Mouse (Mus musculus): Measurements from ENCODE around the gene Akap2. TPM values are rescaled to one million over a fixed set of nuclear protein-coding genes. Genes with fewer than 3 reads are reported as not detected.

Akap2 gene
- polyA plus RNA-seq, 1 experiment from 2014 or later, result 24.6 TPM

DNA sequence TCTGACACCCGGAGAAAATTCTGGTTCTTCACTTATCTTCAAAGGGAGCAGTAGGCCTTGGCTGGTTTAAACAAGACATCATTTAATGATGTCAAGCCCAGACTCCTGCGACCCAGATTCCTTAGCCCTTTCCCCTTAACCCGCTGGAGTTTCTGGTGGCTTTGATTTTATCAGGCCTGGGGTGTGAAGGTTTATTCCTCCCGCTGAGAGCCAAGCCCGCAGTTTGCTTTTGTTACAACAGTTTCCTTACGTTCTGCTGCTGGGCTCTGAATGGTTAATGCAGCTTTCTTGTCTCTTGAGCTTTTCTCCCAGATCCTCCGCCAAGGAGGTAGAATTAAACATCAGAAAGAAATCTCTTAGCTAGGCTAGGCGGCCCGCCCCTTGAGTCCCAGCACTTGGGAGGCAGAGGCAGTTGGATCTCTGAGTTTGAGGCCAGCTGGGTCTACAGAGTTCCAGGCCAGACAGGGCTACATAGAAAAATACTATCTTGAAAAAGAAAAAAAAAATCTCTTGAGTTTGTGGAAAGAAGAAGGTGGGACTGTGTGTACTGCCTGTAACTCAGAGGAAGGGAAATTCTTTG, 135.1 kb downstream of the Akap2 start:
- H3K27me3 ChIP-seq, result no peaks in the 10 kb centered on the region
- WGBS, result 36% methylated on average over 9 of the region's 9 CpGs

GRCm38 (mm10) chr4:57854181-57854580, 136.7 kb downstream of the Akap2 start:
- H3K27me3 ChIP-seq, result no peaks in the 10 kb centered on the region
- 86% methylated on average over 6 of the region's 6 CpGs for WGBS
- no peak overlapping the region for H3K9ac ChIP-seq
- H3K27ac ChIP-seq (replicated peaks), result no peak overlapping the region
- peaks cover 41% of the 10 kb centered on the region for H3K36me3 ChIP-seq
- peaks cover 16% of the 10 kb centered on the region for H3K4me1 ChIP-seq
- no peak overlapping the region for H3K4me3 ChIP-seq (replicated peaks)
- no peaks in the 10 kb centered on the region for H3K9me3 ChIP-seq (replicated peaks)
- no peak overlapping the region for H3K4me2 ChIP-seq (replicated peaks)
- no peak for ATAC-seq (ENCODE audit: insufficient number of reproducible peaks, low FRiP score, low TSS enrichment, low read depth)

More for the DNA sequence above, 135.1 kb downstream of the Akap2 start:
- ATAC-seq (ENCODE audit: insufficient number of reproducible peaks, low FRiP score, low TSS enrichment, low read depth), result no peak
- H3K27ac ChIP-seq (replicated peaks), result no peak overlapping the region
- H3K36me3 ChIP-seq, result peaks cover 35% of the 10 kb centered on the region
- H3K4me3 ChIP-seq (replicated peaks), result no peak overlapping the region
- H3K4me1 ChIP-seq, result peaks cover 18% of the 10 kb centered on the region
- H3K9ac ChIP-seq, result no peak overlapping the region
- H3K9me3 ChIP-seq (replicated peaks), result no peaks in the 10 kb centered on the region
- no peak overlapping the region for H3K4me2 ChIP-seq (replicated peaks)

- Histone ChIP-seq H3K27me3 (no peaks in the 10 kb centered on the region), H3K36me3 (peaks cover 42% of the 10 kb centered on the region), H3K9me3 (replicated peaks) (no peaks in the 10 kb centered on the region), H3K9ac (no peak overlapping the region), H3K4me3 (replicated peaks) (no peak overlapping the region), H3K27ac (replicated peaks) (no peak overlapping the region; the same call in 1 of the 2 replicates), H3K4me2 (replicated peaks) (no peak overlapping the region), H3K4me1 (peaks cover 16% of the 10 kb centered on the region)
- no peak for ATAC-seq (ENCODE audit: insufficient number of reproducible peaks, low FRiP score, low TSS enrichment, low read depth)
- WGBS, result 76% methylated on average over 18 of the region's 18 CpGs
Measured at GRCm38 (mm10) chr4:57855281-57855941, 138.0 kb downstream of the Akap2 start.

GRCm38 (mm10) chr4:57856673-57857072, 139.2 kb downstream of the Akap2 start:
- Histone ChIP-seq H3K9ac (no peak overlapping the region), H3K4me1 (peaks cover 11% of the 10 kb centered on the region), H3K27me3 (no peaks in the 10 kb centered on the region), H3K4me2 (replicated peaks) (no peak overlapping the region), H3K9me3 (replicated peaks) (no peaks in the 10 kb centered on the region), H3K36me3 (peaks cover 42% of the 10 kb centered on the region), H3K4me3 (replicated peaks) (no peak overlapping the region), H3K27ac (replicated peaks) (no peak overlapping the region)
- 96% methylated on average over 10 of the region's 10 CpGs for WGBS
- ATAC-seq (ENCODE audit: insufficient number of reproducible peaks, low FRiP score, low TSS enrichment, low read depth), result no peak

DNA sequence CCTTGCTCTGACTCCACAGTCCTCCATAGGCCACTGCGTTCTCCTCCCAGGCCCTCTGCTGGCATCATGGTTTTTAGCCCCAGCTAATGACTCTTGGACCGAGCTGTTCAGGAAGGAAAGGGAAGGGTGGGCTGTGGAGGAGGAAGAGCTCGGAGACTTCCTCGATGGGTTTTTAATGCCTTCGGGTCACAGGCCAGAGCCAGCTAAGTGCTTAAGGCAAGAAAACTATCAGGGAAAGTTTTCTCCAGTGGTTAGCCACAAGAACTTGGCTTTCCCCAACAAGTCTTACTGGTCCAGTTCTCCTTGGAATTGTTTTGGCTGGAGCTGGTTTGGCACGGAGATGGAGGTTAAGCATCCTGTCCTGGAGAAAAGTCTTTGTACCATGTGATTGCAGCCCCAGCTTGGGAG, 142.8 kb downstream of the Akap2 start:
- 77% methylated on average over 6 of the region's 6 CpGs for WGBS
- Histone ChIP-seq H3K27me3 (no peaks in the 10 kb centered on the region), H3K9ac (no peak overlapping the region), H3K4me2 (replicated peaks) (no peak overlapping the region), H3K4me3 (replicated peaks) (no peak overlapping the region), H3K36me3 (peaks cover 30% of the 10 kb centered on the region), H3K4me1 (peaks cover 7% of the 10 kb centered on the region), H3K27ac (replicated peaks) (no peak overlapping the region), H3K9me3 (replicated peaks) (no peaks in the 10 kb centered on the region)
- no peak for ATAC-seq (ENCODE audit: insufficient number of reproducible peaks, low FRiP score, low TSS enrichment, low read depth)

DNA sequence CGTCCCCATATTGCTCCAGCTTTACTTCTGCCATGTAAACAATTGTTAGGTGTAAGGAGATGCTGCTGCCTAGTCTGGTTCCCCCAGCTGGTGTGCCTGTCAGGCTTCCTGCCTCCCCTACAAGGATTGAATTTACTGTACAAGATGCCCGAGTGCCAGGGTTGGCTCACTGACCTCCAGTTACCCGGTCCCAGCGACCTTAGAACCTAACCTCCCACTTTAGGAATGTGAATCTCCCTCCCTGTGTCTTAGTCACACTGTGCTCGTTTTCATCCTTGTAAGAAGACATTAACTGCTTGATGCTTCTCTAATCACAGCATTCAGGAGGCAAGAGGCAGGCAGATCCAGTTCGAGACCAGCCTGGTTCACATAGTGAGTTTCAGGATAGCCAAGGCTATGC, 143.7 kb downstream of the Akap2 start:
- Histone ChIP-seq H3K4me2 (replicated peaks) (no peak overlapping the region), H3K27me3 (no peaks in the 10 kb centered on the region), H3K27ac (replicated peaks) (no peak overlapping the region), H3K4me1 (peaks cover 10% of the 10 kb centered on the region), H3K36me3 (peaks cover 21% of the 10 kb centered on the region), H3K9me3 (replicated peaks) (no peaks in the 10 kb centered on the region), H3K4me3 (replicated peaks) (no peak overlapping the region), H3K9ac (no peak overlapping the region)
- no peak for ATAC-seq (ENCODE audit: insufficient number of reproducible peaks, low FRiP score, low TSS enrichment, low read depth)
- 55% methylated on average over 6 of the region's 6 CpGs for WGBS

DNA sequence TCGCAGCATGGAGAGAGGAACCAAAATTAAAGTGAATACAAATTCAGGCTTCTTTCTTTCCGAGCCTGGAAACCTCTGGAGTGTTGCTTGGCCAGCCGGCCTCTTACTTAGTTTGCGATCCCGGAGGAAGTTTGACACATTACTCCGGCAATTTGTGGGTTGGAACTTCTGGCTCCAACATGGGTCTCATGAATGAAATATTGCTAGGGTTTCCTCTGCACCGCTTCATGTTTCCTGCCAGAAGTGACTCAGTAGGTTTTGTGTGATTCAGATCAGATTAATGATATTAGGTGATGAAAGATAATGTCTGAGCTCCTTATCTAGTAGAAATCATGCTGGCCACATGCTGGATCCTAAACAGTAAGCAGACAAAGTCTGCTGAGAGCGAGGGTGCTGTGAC, 144.4 kb downstream of the Akap2 start:
- Histone ChIP-seq H3K36me3 (peaks cover 14% of the 10 kb centered on the region), H3K9ac (no peak overlapping the region), H3K27ac (replicated peaks) (no peak overlapping the region), H3K27me3 (no peaks in the 10 kb centered on the region), H3K9me3 (replicated peaks) (no peaks in the 10 kb centered on the region), H3K4me2 (replicated peaks) (no peak overlapping the region), H3K4me3 (replicated peaks) (no peak overlapping the region), H3K4me1 (peaks cover 15% of the 10 kb centered on the region)
- 49% methylated on average over 8 of the region's 8 CpGs for WGBS
- ATAC-seq (ENCODE audit: insufficient number of reproducible peaks, low FRiP score, low TSS enrichment, low read depth), result no peak

DNA sequence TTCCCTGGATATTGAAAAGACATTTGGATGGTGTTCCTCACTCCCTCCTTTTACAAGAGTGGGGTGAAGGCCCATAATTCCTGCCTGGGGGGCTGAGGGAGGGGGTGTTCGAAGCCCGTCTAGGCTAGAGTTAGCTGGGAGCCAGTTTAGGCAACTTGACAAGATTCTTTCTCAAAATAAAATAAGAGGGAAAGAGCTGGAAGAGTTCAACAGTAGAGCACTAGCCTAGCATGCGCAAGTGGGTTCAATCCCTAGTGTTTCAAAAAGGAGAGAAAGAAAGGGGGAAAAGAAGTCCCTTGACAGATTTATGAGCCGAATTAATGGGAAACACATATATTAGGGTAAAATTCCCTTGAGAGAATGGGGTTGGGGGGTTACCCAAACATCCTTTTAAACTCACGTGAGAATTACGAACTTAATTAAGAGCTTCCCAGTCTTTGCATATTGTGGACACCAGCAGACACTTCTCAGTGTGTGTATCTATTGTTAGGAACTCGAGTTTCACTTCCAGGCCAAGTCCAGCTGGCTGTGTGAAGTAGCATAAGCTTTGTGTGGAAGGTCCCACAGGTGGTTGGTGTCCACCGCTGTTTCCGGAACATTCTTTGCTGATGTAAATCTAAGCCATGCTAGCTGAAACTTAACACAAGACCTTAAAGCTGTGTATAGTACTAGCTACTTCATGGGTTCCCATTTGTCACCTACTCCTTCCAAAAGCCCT, 145.0 kb downstream of the Akap2 start:
- ATAC-seq (ENCODE audit: insufficient number of reproducible peaks, low FRiP score, low TSS enrichment, low read depth), result no peak
- Histone ChIP-seq H3K4me2 (replicated peaks) (no peak overlapping the region), H3K27ac (replicated peaks) (no peak overlapping the region)

GRCm38 (mm10) chr4:57866088-57866487, 148.6 kb downstream of the Akap2 start:
- Histone ChIP-seq H3K9ac (no peak overlapping the region), H3K9me3 (replicated peaks) (no peaks in the 10 kb centered on the region), H3K27ac (replicated peaks) (peak overlapping the region; percentile 41; the same call in 1 of the 2 replicates), H3K27me3 (no peaks in the 10 kb centered on the region), H3K4me3 (replicated peaks) (no peak overlapping the region), H3K36me3 (no peaks in the 10 kb centered on the region), H3K4me1 (peaks cover 19% of the 10 kb centered on the region), H3K4me2 (replicated peaks) (no peak overlapping the region)
- ATAC-seq (ENCODE audit: insufficient number of reproducible peaks, low FRiP score, low TSS enrichment, low read depth), result no peak
- WGBS, result 11% methylated on average over 2 of the region's 2 CpGs

More for the DNA sequence above, 145.0 kb downstream of the Akap2 start:
- Histone ChIP-seq H3K36me3 (peaks cover 8% of the 10 kb centered on the region), H3K4me1 (peaks cover 19% of the 10 kb centered on the region), H3K27me3 (no peaks in the 10 kb centered on the region), H3K9me3 (replicated peaks) (no peaks in the 10 kb centered on the region), H3K4me3 (replicated peaks) (no peak overlapping the region), H3K9ac (no peak overlapping the region)
- 73% methylated on average over 9 of the region's 9 CpGs for WGBS

DNA sequence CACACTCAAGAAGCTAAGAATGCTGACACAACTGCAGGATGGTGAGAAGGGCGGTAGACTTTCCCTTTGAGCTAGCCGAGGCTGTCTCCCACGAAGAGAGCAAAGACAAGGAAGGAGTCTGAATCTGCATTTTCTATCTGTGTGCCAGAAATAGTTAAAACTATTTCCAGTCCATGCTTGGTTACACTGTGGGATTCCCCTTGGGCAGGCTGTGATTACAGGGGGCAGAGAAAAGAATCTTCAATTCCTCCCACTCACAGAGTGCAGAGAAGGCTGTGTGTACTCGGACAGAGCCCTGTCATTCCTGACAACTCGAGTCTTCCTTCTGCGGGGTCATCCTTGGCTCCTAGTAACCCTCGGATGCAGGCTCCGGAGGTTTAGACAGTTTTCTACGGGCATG, 149.5 kb downstream of the Akap2 start:
- Histone ChIP-seq H3K27ac (replicated peaks) (peak overlapping the region; percentile 41), H3K4me1 (peaks cover 15% of the 10 kb centered on the region), H3K9me3 (replicated peaks) (no peaks in the 10 kb centered on the region), H3K9ac (no peak overlapping the region), H3K4me3 (replicated peaks) (no peak overlapping the region), H3K4me2 (replicated peaks) (no peak overlapping the region), H3K36me3 (no peaks in the 10 kb centered on the region), H3K27me3 (no peaks in the 10 kb centered on the region)
- ATAC-seq (ENCODE audit: insufficient number of reproducible peaks, low FRiP score, low TSS enrichment, low read depth), result no peak
- WGBS, result 40% methylated on average over 9 of the region's 9 CpGs

GRCm38 (mm10) chr4:57867454-57867853, 150.0 kb downstream of the Akap2 start:
- ATAC-seq (ENCODE audit: insufficient number of reproducible peaks, low FRiP score, low TSS enrichment, low read depth), result no peak
- Histone ChIP-seq H3K36me3 (no peaks in the 10 kb centered on the region), H3K9me3 (replicated peaks) (no peaks in the 10 kb centered on the region), H3K4me1 (peaks cover 11% of the 10 kb centered on the region), H3K27me3 (no peaks in the 10 kb centered on the region), H3K27ac (replicated peaks) (no peak overlapping the region), H3K9ac (no peak overlapping the region), H3K4me3 (replicated peaks) (no peak overlapping the region), H3K4me2 (replicated peaks) (no peak overlapping the region)
- WGBS, result 45% methylated on average over 10 of the region's 10 CpGs

All from embryonic facial prominence, embryonic 15.5 days (tissue).